Mouse (Mus musculus) spleen, postnatal 14 days (tissue): Measurements from ENCODE around the gene Nos1ap.

Source experiments
- DNase-seq, 2 experiments: peaks; one replicate each; pipeline ENCODE4 v3.0.0; 2021 to 2022; ENCODE audit warnings: low spot score in 2 of 2

Gene Nos1ap

DNA sequence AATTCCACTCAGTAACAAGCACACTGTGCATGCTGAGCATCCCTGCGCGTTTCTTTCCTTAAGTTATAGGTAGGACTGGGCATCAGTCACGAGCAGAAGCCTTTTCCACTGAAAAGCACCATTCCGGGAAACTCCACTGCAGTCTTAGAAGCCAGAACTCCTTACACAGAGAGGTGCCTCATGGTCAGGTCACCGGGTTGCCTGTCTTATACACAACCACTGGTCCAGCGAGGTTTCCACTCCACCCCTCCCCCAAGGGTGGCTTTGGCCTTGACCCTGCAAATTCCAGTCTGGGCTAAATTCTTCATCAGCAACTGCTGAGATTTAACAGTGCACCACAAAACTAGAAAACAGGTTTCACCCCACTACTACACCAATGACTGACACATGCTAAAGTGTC is 1.3 kb downstream of the Nos1ap start:
- no peak for DNase-seq

DNA sequence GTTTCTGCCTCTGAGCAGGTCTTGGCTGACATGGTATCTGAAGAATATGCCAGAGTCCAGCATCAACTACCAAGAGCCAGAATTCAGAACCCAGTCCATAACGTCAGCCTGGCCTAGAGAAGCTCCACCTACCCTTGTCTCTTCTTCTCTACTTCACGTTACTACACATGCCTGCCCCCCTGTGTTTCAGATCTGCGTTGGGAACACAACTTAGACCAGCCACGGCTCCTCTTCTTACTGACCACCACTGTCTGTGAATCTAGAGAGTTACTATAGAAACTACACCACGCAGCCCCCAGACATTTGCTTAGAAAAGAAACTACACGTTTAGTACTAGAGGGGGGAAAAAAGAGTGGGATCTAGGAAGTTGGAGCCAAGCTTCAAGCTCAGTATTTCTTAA is 2.9 kb downstream of the Nos1ap start:
- DNase-seq, result no peak

DNA sequence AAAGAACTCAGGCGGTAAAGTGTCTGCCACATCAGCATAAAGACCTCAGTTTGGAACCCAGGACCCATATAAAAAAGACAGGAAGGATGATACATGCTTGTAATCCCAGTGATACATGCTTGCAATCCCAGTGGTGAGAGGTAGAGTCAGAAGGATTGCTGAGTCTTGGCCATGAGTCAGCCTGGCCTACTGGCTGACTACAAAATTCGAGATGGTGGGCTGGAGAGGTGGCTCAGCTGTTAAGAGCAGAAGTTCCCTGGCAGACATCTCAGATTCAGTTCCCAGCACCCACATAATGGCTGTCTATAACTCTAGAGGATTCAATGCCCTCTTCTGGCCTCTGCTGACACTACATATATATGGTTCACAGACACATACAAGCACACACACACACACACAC is 5.7 kb downstream of the Nos1ap start:
- DNase-seq, result no peak

DNA sequence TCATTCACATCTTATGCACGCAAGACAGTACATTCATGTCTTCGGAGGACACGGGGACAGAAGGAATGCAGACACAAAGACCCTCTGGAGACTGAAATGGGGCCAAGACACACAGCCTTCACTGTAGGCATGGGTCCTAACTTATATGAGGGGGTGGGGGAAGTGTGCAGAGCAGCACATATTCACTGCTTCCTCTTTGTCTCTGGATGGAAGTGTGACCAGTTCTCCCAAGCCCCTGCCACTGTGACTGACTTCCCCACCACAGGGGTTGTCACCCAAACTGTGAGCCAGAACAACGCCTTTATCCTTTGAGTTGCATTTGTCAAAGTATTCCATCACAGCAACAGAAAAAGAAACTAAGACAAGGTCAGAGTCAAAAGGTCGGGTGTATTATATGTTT is 7.3 kb downstream of the Nos1ap start:
- DNase-seq, result no peak

DNA sequence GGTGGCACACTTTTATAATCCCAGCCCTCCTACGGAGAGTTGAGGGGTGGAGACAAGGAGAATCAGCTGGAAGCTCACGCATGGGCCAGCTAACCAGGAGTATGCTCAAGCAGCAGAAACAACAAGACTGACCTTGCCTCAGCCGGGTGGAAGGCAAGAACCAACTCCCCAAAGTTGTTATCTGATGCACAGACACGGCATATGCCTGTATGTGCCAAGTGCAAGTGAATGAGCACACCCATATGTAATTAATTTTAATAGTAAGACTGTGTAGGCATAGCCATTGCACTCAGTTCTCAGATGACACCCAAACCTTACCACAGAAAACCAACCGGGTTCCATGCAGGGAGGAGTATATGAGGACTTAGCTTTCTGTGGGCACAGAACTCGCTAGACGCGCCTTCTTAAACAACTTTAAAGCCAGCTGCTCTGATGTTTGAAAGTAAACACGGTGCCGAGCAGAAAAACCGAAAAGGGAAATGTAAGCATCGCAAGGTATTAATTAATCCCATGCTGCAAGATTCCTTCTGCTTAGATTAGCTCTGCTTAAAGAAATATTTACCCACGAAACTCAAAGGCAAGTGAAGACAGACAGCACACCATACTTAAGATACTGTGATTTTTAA is 9.1 kb downstream of the Nos1ap start:
- DNase-seq, result no peak

DNA sequence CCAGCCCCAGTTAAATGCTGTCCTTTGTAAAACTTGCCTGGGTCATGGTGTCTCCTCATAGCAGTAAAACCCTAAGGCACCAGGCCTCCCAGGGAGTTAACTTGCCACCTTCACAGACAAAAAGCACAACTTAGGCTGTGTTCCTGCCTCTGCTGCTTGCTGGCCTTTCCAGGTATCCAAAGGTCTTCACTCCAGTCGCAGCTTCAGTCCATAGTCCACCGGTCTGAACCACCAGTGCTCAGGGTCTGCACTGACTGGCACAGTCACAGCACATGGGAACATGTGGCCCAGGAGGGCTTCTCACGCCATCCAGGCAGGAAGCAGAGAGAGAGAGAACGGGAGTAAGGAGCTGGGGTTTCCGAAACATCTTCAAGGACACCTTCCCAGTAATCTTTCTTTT is 10.2 kb downstream of the Nos1ap start:
- no peak for DNase-seq

DNA sequence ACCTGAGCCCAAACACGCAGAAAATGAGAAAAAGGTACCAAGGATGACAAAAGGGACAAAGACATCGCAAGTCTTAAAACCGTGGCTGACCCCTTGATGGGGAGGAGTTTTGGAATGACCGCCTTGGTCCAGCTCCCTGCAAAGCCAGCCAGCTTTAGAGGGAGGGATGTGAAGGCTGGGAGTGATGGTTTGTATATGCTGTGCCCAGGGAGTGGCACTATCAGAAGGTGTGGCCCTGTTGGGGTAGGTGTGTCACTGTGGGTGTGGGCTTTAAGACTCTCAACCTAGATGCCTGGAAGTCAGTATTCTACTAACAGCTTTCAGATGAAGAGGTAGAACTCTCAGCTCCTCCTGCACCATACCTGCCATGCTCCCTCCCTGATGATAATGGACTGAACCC is 10.6 kb downstream of the Nos1ap start:
- DNase-seq, result no peak

DNA sequence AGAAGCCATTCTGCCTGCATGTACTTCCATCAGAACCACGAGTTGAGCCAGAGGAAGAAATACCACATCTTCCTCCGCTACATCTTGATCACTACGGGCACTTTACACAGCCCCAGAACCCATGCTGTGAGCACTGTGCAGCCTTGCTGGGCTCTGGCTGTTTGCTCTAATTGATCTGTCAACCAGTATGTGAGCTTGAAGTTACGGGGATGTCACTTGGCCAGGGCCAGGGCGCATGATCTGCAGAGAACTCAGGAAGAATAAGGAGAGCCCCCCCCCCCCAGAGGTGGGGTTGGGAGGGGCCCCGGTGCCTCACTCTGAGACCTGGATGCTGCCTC is 13.0 kb downstream of the Nos1ap start:
- no peak for DNase-seq

DNA sequence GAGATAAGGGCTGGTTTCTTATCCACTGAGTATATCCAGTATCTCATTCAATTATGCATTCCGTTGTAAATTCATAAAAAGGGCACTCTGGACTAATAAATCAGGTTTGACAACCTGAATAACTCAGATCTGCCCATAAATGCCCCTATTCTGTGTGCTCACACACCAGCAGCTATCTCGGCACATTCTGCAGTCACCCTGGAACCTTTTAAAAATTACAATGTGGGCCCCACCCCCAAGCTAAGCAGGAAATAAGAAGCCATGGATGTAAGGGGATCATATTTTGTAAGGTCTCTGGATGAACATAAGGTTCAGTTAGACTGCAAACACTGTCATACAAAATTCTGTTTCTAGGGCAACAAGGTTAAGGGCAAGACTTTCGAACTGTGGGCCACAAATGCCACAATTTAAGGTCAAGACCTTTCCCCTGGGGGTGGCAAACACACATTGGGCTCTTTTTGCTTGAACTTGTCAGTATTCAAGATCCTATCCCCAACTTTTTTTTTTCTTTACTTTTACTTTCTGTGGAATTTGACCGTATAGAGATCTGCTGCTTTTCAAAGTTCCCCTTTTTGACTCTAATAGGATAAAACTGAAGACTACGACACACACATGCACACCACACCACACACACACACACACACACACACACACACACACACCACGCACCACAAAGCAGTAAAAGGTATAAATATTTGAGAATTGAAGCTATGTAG is 13.5 kb downstream of the Nos1ap start:
- DNase-seq, result no peak

DNA sequence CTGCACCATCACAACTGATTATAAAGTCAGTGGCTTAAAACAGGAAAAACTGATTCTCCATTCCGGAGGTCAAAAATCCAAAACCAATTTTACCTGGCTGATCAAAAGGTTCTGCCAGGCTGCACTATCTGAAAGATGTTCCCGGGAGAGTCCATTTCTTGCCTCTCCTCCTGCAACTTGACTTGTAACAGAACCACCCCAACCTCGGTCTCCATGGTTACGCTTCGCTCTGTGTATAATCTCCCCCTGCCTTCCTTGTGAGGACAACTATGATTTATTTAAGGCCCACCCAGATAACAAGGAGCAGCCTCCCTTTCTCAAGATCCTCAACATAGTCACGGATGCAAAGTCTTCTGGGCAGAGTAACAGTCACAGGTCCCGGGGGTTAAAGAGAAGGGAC is 16.5 kb downstream of the Nos1ap start:
- no peak for DNase-seq

DNA sequence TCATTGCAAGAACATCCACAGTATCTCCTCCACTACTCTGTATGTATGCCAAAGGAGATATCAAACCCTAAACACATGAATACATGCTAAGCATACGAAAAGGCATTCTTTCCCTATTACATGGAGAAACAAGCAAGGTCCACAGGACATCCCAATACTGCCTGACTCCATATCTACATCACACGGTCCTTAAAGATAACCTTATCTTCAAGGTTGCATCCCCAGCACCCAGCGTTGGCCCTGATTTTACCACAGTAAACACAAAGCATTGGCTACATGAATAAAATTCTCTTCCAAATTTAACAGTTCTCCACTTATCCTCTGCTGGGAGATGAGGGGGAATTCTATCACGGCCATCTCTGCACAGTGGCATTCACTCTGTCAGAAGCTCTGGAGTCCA is 22.7 kb downstream of the Nos1ap start:
- no peak for DNase-seq

DNA sequence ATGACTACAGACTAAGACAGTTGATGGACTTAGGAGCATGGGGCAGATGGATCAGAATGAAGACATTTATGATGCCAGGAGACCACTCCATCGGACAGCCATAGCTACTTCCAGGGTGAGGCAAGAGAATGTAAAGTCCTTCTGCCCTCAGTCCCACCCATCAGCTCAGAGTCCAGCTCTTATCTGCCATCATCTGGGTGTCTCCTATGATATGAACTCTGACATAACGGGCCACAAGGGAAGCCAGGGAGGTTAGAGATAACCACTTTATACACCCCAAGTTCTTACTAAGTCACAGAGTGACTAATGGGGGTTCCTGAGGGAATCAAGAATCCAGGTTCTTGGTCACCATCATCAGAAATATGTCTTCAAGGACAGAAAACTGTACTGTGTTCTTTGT is 23.1 kb downstream of the Nos1ap start:
- DNase-seq, result no peak

DNA sequence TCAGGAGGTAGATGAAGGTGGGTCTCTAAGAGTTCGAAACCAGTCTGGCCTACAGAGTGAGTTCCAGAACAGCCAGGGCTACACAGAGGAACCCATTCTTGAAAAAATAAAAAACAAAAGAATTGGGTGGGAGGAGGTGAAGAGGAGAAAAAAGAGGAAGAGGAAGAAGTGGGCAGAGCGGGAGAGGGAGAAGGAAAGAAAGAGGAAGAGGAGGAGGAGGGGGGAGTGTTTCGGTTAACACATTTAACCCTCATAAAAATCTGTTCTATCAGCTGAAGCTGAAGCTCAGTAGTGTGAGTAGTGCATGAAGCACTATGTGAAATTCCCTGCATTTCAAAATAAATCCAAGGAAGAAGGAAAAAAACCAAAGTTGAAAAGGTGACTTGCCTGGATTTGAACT is 24.7 kb downstream of the Nos1ap start:
- no peak for DNase-seq

DNA sequence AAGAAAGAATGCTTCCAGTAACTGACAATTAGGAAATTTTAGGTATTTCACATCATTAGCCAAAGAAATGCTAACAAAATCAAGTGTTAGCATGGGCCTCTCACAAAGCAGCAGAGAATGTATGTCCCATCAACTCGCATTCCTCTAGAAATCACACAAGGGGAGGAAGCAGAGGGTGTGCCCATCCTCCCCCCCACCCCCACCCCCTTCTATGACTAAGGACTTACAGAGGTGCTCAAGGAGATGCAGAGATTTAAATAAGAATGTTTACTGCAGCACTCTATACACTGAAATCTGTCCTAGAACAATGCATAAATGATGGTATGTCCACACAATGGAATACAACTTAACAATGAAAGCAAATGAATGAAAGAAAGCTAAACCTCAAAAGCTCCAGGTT is 27.2 kb downstream of the Nos1ap start:
- no peak for DNase-seq

DNA sequence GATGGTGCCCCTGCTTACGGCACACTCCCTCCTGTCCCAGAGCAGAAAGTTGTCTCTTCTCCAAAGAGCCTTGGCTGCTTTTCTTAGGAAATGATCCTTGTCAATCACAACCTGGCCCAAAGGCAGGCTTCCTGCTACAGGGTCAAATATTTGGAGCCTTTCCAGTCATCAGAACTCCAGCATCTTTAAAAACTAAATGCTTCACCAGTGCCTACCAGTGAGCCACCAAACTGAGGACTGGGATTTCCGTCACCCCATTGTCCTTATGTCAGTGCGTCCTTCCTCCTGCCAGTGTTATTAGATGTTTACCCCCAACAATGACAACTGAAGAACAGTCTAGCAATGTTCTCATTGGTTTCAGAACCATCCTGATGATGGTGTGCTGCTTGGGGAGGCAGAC is 28.9 kb downstream of the Nos1ap start:
- DNase-seq, result no peak

DNA sequence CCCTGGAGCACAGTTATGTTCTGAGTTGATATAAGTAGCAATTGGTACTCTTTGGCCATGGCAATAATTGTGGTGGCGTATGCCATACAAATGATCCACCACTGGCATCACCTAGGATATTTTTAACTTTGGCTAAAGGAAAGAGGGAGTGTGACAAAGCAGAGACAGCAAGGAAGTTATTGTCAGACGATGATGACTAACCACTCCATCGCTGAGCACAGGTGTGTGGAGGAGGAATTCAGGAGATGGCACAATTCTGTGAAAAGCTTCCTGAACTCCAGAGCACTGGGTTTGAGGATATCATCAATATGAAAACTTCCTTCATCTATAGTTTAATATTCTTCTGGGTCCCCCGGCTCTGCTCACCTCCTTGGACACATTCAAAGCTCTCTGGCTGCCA is 31.7 kb downstream of the Nos1ap start:
- no peak for DNase-seq

DNA sequence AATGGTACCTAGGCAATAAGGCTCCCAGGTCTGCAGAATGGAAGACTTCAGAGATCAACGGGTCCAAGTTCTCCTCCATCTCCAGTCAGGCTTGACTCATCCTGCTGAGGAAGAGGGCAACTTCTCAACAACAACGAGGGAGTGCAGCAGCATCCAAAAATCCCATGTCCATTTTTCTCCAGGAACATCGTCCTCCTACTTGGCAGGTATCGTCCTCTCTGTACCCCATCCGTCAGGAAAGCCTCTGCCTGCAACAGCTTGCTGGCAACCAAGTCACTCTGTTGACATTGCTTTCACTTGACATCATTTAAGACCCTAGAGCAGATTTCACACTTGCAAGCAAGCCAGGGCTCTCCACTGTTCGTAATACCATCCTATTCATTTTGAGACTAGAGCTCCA is 33.0 kb downstream of the Nos1ap start:
- no peak for DNase-seq

DNA sequence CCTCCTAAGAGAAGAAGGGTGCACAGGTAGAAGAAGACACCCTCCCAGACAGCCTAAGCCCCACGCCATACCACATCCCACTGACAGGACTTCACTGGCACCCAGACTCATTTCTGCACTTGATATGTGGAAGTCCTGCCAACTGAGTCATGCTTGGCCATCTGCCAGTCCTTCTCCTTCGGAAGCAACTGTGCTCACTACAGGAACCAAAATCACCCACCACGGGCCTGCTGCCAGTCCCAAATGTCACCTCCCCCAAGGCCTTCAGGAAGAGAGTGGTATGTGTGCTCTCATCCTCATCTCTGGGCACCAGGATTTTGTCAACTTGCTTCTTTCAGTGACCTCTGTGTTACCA is 34.7 kb downstream of the Nos1ap start:
- peak; percentile 13 to 24 for DNase-seq

DNA sequence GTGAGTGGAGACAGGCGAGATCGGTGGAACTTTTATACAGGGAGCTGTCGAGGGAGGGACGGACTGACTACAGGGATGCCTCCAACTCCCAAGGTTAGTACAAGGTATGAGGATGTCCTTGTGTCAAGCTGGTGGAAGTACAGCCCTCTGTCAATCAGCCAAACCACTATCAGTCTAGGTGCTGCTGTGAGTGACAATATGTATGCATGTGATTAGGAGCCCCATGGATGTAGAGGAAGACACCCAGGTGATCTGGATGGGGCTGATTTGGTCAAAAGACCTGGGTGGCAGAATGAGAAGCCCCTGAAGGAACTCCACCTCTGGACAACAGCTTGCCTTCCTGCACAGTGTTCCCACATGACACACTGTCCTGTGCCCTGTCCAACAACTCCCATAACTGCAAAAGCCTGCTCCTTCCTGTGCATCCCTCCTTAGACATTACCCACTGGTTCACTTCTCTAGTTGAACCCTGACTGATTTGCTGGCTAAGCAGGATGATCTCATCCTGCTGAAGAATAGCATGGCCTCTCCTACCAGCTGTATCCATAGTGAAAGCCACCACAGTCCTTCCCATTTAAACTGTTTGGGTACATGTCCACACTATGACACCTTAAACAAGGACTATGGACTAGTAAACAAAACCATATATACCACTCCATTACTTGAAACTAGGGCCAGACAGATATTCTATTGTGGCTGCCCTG is 35.3 kb downstream of the Nos1ap start:
- DNase-seq, result no peak

DNA sequence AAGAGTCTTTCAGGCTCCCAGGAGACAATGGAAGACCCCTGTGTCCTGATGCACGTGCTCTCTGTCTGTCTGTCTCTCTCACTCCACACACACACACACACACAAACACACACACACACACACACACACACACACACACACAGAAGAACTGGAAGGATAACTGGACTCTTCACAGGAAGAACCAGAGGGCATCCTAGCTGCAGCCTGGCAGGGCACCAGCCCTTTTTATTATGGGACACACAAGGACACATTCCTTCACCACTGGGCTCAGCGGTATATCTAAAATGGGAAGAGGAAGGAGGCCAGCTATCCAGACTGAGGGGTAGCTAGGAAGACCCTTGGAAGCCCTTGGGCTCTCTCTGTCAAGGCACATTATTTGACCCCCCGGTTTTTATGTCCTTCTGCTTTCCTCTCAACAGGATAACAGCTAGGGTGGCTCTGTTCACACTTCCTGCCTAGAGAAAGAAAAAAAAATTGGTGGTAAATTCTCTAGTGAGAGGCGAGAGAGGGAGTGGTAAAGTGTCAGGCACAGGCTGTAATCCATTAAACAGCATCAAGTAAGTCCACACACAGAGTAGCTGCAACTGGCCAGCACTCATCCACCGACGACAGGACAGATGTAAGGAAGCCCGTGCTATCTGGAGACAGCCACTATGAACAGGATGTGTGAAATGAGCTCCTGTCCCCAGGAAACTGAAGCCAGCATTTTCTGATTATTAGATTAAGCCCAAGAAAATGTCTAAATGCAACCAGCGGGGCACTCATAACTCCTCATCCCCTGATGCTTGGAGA is 38.8 kb downstream of the Nos1ap start:
- no peak for DNase-seq

DNA sequence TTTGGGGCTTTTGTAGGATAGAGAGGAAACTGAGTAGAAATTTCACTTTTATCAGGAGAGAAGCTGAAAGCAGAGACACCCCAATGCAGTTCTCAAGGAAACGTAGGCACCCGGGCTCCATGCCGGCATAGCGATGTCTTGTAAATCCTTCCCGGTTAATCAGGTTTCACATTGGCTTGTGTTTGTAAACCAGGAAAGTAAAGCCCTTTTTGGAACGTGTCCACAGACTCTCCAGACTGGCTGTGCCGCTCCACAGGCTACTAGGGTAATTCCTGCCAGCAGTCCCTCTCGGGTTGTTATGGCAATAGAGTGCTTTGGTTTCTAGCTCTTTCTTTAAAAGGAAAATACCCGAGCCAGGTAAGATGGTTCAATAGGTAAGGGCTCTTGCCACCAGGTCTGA is 40.6 kb downstream of the Nos1ap start:
- DNase-seq, result no peak

DNA sequence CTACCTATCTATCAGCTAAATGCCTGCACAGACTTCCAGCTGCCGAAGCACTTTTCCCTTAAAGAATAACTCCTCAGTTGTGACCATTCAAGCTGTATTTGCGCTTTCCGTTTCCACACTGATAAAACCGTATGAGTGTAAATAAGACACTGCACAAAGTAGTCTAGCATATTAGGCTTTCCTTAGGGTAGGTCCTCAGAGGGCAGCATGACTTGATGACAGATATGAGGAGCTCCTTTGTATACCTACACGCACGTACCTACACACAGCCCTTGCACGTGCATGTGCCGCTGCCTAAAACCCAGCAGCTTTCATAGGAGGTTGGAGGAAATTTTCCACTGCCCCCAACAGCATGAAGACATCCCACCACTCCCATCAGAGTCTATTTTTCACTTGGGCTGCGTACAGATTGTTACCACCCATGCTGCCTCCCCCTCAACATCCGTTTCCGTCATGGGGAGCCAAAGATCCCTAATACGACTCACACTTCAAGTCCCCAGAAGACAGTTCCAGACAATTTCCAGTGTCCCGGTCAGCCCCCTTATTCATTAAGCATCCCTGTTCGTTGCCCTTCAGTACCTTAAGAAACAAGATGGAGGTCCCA is 41.4 kb downstream of the Nos1ap start:
- DNase-seq, result no peak
